Mouse (Mus musculus) C2C12 (cell line): Measurements from ENCODE around the gene Nelfb. TPM values are rescaled to one million over a fixed set of nuclear protein-coding genes. Genes with fewer than 3 reads are reported as not detected.
A peak's percentile ranks its signal among the peaks of the same experiment; 100 is the strongest.

Experiments
- H3K27me3 ChIP-seq: one replicate; pipeline ENCODE4 v1.6.1; 2011; ENCODE audit not compliant: control insufficient read depth, insufficient read depth, insufficient read length
- H3K36me3 ChIP-seq: one replicate; pipeline ENCODE4 v1.6.1; 2011; ENCODE audit not compliant: control insufficient read depth, insufficient read depth
- H3K4me3 ChIP-seq: one replicate; pipeline ENCODE4 v1.5.1; 2011; ENCODE audit warnings: mild to moderate bottlenecking, control low read depth; ENCODE audit not compliant: poor library complexity, insufficient read depth, severe bottlenecking
- H3K79me2 ChIP-seq: one replicate; pipeline ENCODE4 v1.6.1; 2011; ENCODE audit not compliant: control insufficient read depth, insufficient read depth
- H3K79me3 ChIP-seq: one replicate; pipeline ENCODE4 v1.6.1; 2011; ENCODE audit warnings: low read depth, control low read depth
- H3ac ChIP-seq: one replicate; pipeline ENCODE3; 2011; ENCODE audit warnings: low read depth; ENCODE audit not compliant: control insufficient read depth, insufficient read length
- CEBPB ChIP-seq: IDR thresholded peaks from one replicate; pipeline ENCODE4 v1.6.1; 2011; ENCODE audit warnings: low read depth, mild to moderate bottlenecking, control low read depth, moderate library complexity
- CTCF ChIP-seq: IDR thresholded peaks from one replicate; pipeline ENCODE4 v1.5.1; 2011; ENCODE audit not compliant: control insufficient read depth, insufficient read depth, insufficient read length
- FOSL1 ChIP-seq: IDR thresholded peaks from one replicate; pipeline ENCODE4 v1.8.0; 2011; ENCODE audit warnings: mild to moderate bottlenecking, low read length; ENCODE audit not compliant: poor library complexity, insufficient read depth, severe bottlenecking
- MAX ChIP-seq: IDR thresholded peaks from one replicate; pipeline ENCODE4 v1.6.1; 2011; ENCODE audit warnings: mild to moderate bottlenecking, control low read depth
- MYOD1 ChIP-seq: IDR thresholded peaks from one replicate; pipeline ENCODE4 v1.6.1; 2011; ENCODE audit warnings: low read depth; ENCODE audit not compliant: control insufficient read depth, insufficient read length
- MYOG ChIP-seq: IDR thresholded peaks from one replicate; pipeline ENCODE4 v1.6.1; 2011; ENCODE audit not compliant: control insufficient read depth, insufficient read length; ENCODE audit errors: extremely low read depth
- USF1 ChIP-seq: IDR thresholded peaks from one replicate; pipeline ENCODE4 v1.6.1; 2011; ENCODE audit warnings: low read depth, mild to moderate bottlenecking, control low read depth, moderate library complexity
- polyA plus RNA-seq: library from polyadenylated mRNA; unstranded; fragments of >200 nt; fragmentation: generic; extraction: Trizol; gene quantifications from one replicate; pipeline ENCODE4 v1.2.1, GENCODE M21; 2012; ENCODE audit warnings: missing spikeins

Gene Nelfb
- polyA plus RNA-seq, 1 experiment, result 47.4 TPM

GRCm38 (mm10) chr2:25180973-25181890 is 30.1 kb downstream of the Nelfb start:
- no peaks in the 10 kb centered on the region for H3K79me3 ChIP-seq
- no peaks in the 10 kb centered on the region for H3K36me3 ChIP-seq
- peak overlapping the region; percentile 50 for H3ac ChIP-seq
- peak overlapping the region; percentile 34 for H3K4me3 ChIP-seq
- no peaks in the 10 kb centered on the region for H3K79me2 ChIP-seq
- TF ChIP-seq CTCF (no peak), MYOG (no peak), MAX (no peak), USF1 (no peak), CEBPB (no peak), MYOD1 (no peak), FOSL1 (no peak)
- H3K27me3 ChIP-seq, result peaks cover 5% of the 10 kb centered on the region

GRCm38 (mm10) chr2:25180478-25180903 is 30.8 kb downstream of the Nelfb start, which contains the start of gene Nrarp:
Nrarp (plus strand) TSS chr2:25180758.
- TF ChIP-seq MAX (peak; percentile 35), FOSL1 (no peak), CTCF (peak; percentile 58), MYOD1 (no peak), USF1 (peak; percentile 54), MYOG (no peak), CEBPB (no peak)
- Histone ChIP-seq H3K79me2 (no peaks in the 10 kb centered on the region), H3ac (peak within 1 kb of the TSS; percentile 50), H3K79me3 (no peaks in the 10 kb centered on the region), H3K4me3 (peak within 1 kb of the TSS; percentile 34), H3K36me3 (no peaks in the 10 kb centered on the region), H3K27me3 (peaks cover 5% of the 10 kb centered on the region)

DNA sequence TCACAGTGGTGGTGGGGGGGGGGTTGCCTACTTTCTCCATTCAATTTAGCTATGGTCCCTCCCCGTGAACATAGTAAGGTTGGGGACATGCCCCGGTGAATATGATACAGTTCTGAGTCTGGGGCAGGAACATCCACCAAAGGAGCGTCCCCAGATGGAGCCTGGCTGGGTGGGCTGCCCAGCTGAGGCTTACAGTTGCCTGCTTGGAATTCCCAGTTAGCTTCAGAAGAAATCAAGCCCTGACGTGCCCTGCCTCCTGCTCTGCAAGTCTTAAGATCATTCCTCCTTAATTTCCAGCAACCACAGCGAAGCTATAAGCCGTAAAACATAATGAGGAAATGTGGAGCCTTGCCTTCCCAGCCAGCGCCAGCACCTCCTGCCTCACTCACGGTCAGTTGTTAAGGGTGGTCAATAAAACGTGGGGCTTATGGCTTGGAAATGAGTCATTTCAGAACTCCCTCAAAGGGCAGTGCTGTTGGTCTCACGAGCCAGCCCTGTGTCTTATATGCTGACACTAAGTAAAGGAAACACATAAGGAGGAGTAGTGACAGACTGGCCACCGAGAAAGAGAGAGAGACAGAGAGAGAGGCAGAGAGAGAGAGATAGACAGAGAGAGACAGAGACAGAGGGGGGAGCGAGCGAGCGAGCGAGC is 31.6 kb downstream of the Nelfb start:
- Histone ChIP-seq H3K4me3 (no peak overlapping the region), H3K79me2 (no peaks in the 10 kb centered on the region), H3ac (no peak overlapping the region), H3K27me3 (peaks cover 4% of the 10 kb centered on the region), H3K79me3 (no peaks in the 10 kb centered on the region), H3K36me3 (no peaks in the 10 kb centered on the region)
- no peak for TF ChIP-seq CEBPB

DNA sequence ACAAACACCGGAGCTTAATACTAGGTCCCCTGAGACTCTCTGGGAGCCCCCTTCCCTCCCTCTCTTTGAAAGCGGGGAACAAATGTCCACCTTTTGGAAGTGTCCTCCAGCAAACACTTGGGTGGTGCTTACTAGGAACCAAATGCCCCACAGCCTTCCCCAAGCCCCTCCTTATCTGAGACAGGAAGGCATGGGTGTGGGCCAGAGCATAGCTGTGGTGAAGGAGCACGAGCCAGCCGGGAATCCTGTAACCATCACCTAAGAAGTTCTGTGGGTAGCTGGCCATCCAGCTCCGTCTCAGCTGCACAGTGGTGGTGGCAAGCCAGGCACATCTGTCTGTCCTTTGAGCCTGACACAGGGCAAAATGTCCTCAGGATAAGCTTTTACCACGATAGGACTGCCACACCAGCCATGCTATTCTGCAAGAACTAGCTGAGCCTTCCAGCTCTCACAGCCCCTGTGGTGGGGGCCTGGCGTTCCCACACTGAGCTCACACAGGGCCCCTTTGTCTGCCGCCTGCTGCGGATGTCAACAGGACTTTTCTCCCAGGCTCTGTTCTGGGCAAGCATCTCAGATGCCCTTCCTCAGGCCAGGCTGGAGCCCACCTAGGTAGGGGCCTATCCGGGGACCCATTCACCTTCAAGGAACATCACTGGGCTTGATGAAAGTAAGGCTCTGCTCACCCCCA is 32.9 kb downstream of the Nelfb start:
- Histone ChIP-seq H3ac (no peak overlapping the region), H3K4me3 (no peak overlapping the region), H3K27me3 (no peaks in the 10 kb centered on the region), H3K79me2 (no peaks in the 10 kb centered on the region), H3K36me3 (no peaks in the 10 kb centered on the region), H3K79me3 (no peaks in the 10 kb centered on the region)
- TF ChIP-seq MYOG (no peak), CTCF (no peak), FOSL1 (no peak)

DNA sequence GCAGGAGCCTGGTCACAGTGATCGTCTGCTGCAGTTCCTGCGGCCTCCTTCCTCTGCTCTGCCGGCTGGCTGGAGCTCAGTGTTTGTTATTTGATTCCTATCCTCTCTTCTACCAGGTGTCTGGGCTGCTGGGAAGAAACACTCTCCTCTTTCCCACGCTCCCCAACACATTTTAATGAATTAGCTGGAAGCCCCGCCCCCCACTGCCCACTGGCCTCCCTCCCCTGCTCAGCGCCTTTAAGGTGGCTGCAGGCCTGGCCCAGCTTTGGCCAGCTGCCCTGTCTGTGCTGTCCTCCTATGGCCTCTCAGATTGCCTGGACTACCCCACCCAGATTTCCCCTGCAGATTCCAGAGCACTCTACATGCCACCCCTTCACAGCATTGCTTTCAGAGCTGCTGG is 33.6 kb downstream of the Nelfb start:
- Histone ChIP-seq H3K27me3 (no peaks in the 10 kb centered on the region), H3K79me2 (no peaks in the 10 kb centered on the region), H3K79me3 (no peaks in the 10 kb centered on the region), H3K36me3 (no peaks in the 10 kb centered on the region), H3ac (no peak overlapping the region), H3K4me3 (no peak overlapping the region)
- TF ChIP-seq CEBPB, result no peak
- TF ChIP-seq MAX, result no peak
- TF ChIP-seq MYOG, result no peak
- TF ChIP-seq FOSL1, result no peak
- TF ChIP-seq MYOD1, result no peak
- TF ChIP-seq CTCF, result no peak
- no peak for TF ChIP-seq USF1
